Comparison of ENCODE assay signal across 8 mouse cellular contexts in genomic region chr10:7726501-7726812, GRCm38 (mm10). TPM values are rescaled to one million over a fixed set of nuclear protein-coding genes. Genes with fewer than 3 reads are reported as not detected.
DNase-seq lines count a peak whose midpoint lies in the region; ATAC-seq lines count a peak whose summit lies in the region.

No protein-coding gene starts in this region.

- H3K27ac ChIP-seq in embryonic facial prominence, embryonic 11.5 days (replicated peaks; ENCODE audit: low read depth, low read length) = no peak overlapping the region
- H3K27ac ChIP-seq in limb, embryonic 10.5 days = peak overlapping the region; percentile 91

- H3K4me2 ChIP-seq in embryonic facial prominence, embryonic 11.5 days (ENCODE audit: low read depth, low read length) = peak overlapping the region; percentile 67

- no peaks in the 10 kb centered on the region for H3K27me3 ChIP-seq in megakaryocyte, embryonic 14.5 days (replicated peaks)
- no peaks in the 10 kb centered on the region for H3K27me3 ChIP-seq in embryonic facial prominence, embryonic 11.5 days (ENCODE audit: control insufficient read depth, insufficient read depth, low read length)
- H3K27me3 ChIP-seq in limb, embryonic 10.5 days (ENCODE audit: low read depth, poor library complexity, severe bottlenecking) = no peaks in the 10 kb centered on the region
- H3K27me3 ChIP-seq in splenic B cell, adult 2 months (ENCODE audit: control insufficient read depth, insufficient read depth, low read length, poor library complexity, severe bottlenecking) = no peaks in the 10 kb centered on the region

- H3K4me1 ChIP-seq in megakaryocyte, embryonic 14.5 days = peaks cover 49% of the 10 kb centered on the region
- H3K4me1 ChIP-seq in embryonic facial prominence, embryonic 11.5 days (ENCODE audit: control insufficient read depth, insufficient read depth, low read length) = no peaks in the 10 kb centered on the region
- peaks cover 13% of the 10 kb centered on the region for H3K4me1 ChIP-seq in limb, embryonic 10.5 days

- peaks cover 3% of the 10 kb centered on the region for H3K36me3 ChIP-seq in megakaryocyte, embryonic 14.5 days (replicated peaks; ENCODE audit: low read length)
- no peaks in the 10 kb centered on the region for H3K36me3 ChIP-seq in embryonic facial prominence, embryonic 11.5 days (replicated peaks; ENCODE audit: control insufficient read depth, insufficient read depth, low read depth, low read length)
- H3K36me3 ChIP-seq in limb, embryonic 10.5 days = no peaks in the 10 kb centered on the region
- no peaks in the 10 kb centered on the region for H3K36me3 ChIP-seq in splenic B cell, adult 2 months (ENCODE audit: control insufficient read depth, insufficient read depth, low read length, poor library complexity, severe bottlenecking)

- H3K9me3 ChIP-seq in megakaryocyte, embryonic 14.5 days = no peaks in the 10 kb centered on the region
- no peaks in the 10 kb centered on the region for H3K9me3 ChIP-seq in embryonic facial prominence, embryonic 11.5 days (replicated peaks; ENCODE audit: control insufficient read depth, low read length)
- H3K9me3 ChIP-seq in limb, embryonic 10.5 days (replicated peaks) = no peaks in the 10 kb centered on the region

- H3K4me3 ChIP-seq in megakaryocyte, embryonic 14.5 days (replicated peaks) = peak overlapping the region; percentile 94
- H3K4me3 ChIP-seq in embryonic facial prominence, embryonic 11.5 days (ENCODE audit: low read depth, low read length) = peak overlapping the region; percentile 57
- H3K4me3 ChIP-seq in limb, embryonic 10.5 days = peak overlapping the region; percentile 93

- WGBS in embryonic facial prominence, embryonic 11.5 days = 0% methylated on average over 8 of the region's 8 CpGs
- 0% methylated on average over 8 of the region's 8 CpGs for WGBS in limb, embryonic 10.5 days

- DNase-seq in embryonic facial prominence, embryonic 11.5 days (ENCODE audit: low spot score) = peak; percentile 9
- DNase-seq in limb, embryonic 10.5 days (ENCODE audit: low spot score) = no peak
- DNase-seq in splenic B cell, adult 2 months (ENCODE audit: low read depth, low spot score) = peak; percentile 17
- DNase-seq in gastrocnemius, adult 8-10 months (ENCODE audit: low spot score in 2 of 2) = no peak
- no peak for DNase-seq in right cerebral cortex, adult 18-20 months

- no peak for ATAC-seq in megakaryocyte, adult 5-6 weeks (ENCODE audit: poor library complexity, severe bottlenecking)
- no peak for ATAC-seq in embryonic facial prominence, embryonic 11.5 days (replicated peaks; ENCODE audit: insufficient number of reproducible peaks, low FRiP score, low TSS enrichment, low read depth)
- no peak for ATAC-seq in activated CD4-positive, CD25-positive, alpha-beta regulatory T cell, adult 4 months

- peak overlapping the region; percentile 65 for H3K9ac ChIP-seq in embryonic facial prominence, embryonic 11.5 days (replicated peaks; ENCODE audit: low read length)

RNA-seq across cellular contexts. Expression of gene Katna1, which starts 0.7 kb away (rescaled TPM):
- polyA plus RNA-seq in megakaryocyte, embryonic 14.5 days (2012; ENCODE audit: insufficient read depth, low replicate concordance) = 2.1 TPM in 1 of 2 replicates, not detected in the other
- total RNA-seq in megakaryocyte, adult 5-6 weeks (2015) = 68.2 and 90.5 TPM in 2 replicates
- total RNA-seq in megakaryocyte, adult 5-6 weeks (2017) = 48.8 and 59.5 TPM in 2 replicates
- 82.6 and 83.5 TPM in 2 replicates for polyA plus RNA-seq in embryonic facial prominence, embryonic 11.5 days (2014; fragmentation: Nextera tagmentation; extraction: Ambion mirVana)
- 70.2 and 71.5 TPM in 2 replicates for polyA plus RNA-seq in limb, embryonic 10.5 days (2016; fragmentation: Nextera tagmentation; extraction: Ambion mirVana)
- total RNA-seq in gastrocnemius, adult 8-10 months (2022) = 10 to 100 TPM; 11.4 to 13.8 (median 11.9) TPM
- polyA plus RNA-seq in activated CD4-positive, CD25-positive, alpha-beta regulatory T cell, adult 4 months (2017; shearing (Covaris generic)) = 10 to 100 TPM; 77.4 to 78.9 TPM

RNA-seq across cellular contexts. Expression of gene Lats1, which starts 45.4 kb away (rescaled TPM):
- polyA plus RNA-seq in megakaryocyte, embryonic 14.5 days (2012; ENCODE audit: insufficient read depth, low replicate concordance) = 0.89 and 0.95 TPM in 2 replicates
- total RNA-seq in megakaryocyte, adult 5-6 weeks (2015) = 20.1 and 20.2 TPM in 2 replicates
- total RNA-seq in megakaryocyte, adult 5-6 weeks (2017) = 12.6 and 16.4 TPM in 2 replicates
- 9.6 and 11.4 TPM in 2 replicates for polyA plus RNA-seq in embryonic facial prominence, embryonic 11.5 days (2014; fragmentation: Nextera tagmentation; extraction: Ambion mirVana)
- 5.5 and 7.3 TPM in 2 replicates for polyA plus RNA-seq in limb, embryonic 10.5 days (2016; fragmentation: Nextera tagmentation; extraction: Ambion mirVana)
- total RNA-seq in gastrocnemius, adult 8-10 months (2022) = 10 to 100 TPM in 3 of 4 experiments, 1 to 10 TPM in 1; 9.4 to 11.4 (median 10.3) TPM
- polyA plus RNA-seq in activated CD4-positive, CD25-positive, alpha-beta regulatory T cell, adult 4 months (2017; shearing (Covaris generic)) = 1 to 10 TPM; 6.9 to 7.0 TPM

RNA-seq across cellular contexts. Expression of gene Pcmt1, which starts 45.5 kb away (rescaled TPM):
- 15.2 and 46.3 TPM in 2 replicates for polyA plus RNA-seq in megakaryocyte, embryonic 14.5 days (2012; ENCODE audit: insufficient read depth, low replicate concordance)
- 73.3 and 73.6 TPM in 2 replicates for total RNA-seq in megakaryocyte, adult 5-6 weeks (2015)
- total RNA-seq in megakaryocyte, adult 5-6 weeks (2017) = 49.9 and 66.4 TPM in 2 replicates
- polyA plus RNA-seq in embryonic facial prominence, embryonic 11.5 days (2014; fragmentation: Nextera tagmentation; extraction: Ambion mirVana) = 131 and 139 TPM in 2 replicates
- 111 and 115 TPM in 2 replicates for polyA plus RNA-seq in limb, embryonic 10.5 days (2016; fragmentation: Nextera tagmentation; extraction: Ambion mirVana)
- 100 to 1,000 TPM; 111 to 131 (median 116) TPM for total RNA-seq in gastrocnemius, adult 8-10 months (2022)
- 100 to 1,000 TPM; 109 to 123 TPM for polyA plus RNA-seq in activated CD4-positive, CD25-positive, alpha-beta regulatory T cell, adult 4 months (2017; shearing (Covaris generic))

RNA-seq across cellular contexts. Expression of gene Nup43, which starts 59.2 kb away (rescaled TPM):
- polyA plus RNA-seq in megakaryocyte, embryonic 14.5 days (2012; ENCODE audit: insufficient read depth, low replicate concordance) = 0.50 TPM in 1 of 2 replicates, not detected in the other
- total RNA-seq in megakaryocyte, adult 5-6 weeks (2015) = 12.3 and 20.3 TPM in 2 replicates
- total RNA-seq in megakaryocyte, adult 5-6 weeks (2017) = 9.9 and 10.1 TPM in 2 replicates
- 73.5 and 84.4 TPM in 2 replicates for polyA plus RNA-seq in embryonic facial prominence, embryonic 11.5 days (2014; fragmentation: Nextera tagmentation; extraction: Ambion mirVana)
- polyA plus RNA-seq in limb, embryonic 10.5 days (2016; fragmentation: Nextera tagmentation; extraction: Ambion mirVana) = 93.2 and 102 TPM in 2 replicates
- total RNA-seq in gastrocnemius, adult 8-10 months (2022) = 1 to 10 TPM; 5.4 to 6.5 (median 5.7) TPM
- 10 to 100 TPM; 29.1 to 30.2 TPM for polyA plus RNA-seq in activated CD4-positive, CD25-positive, alpha-beta regulatory T cell, adult 4 months (2017; shearing (Covaris generic))

Comparison
In these comparisons a context has a peak if more than half of its experiments do, and no peak if none do; other contexts are left out.
1. DNase-seq: peak in embryonic facial prominence, embryonic 11.5 days (single experiment) and splenic B cell, adult 2 months (single experiment); none in limb, embryonic 10.5 days (single experiment), gastrocnemius, adult 8-10 months (0 of 2) and right cerebral cortex, adult 18-20 months (single experiment).
2. RNA of gene Katna1, which starts 0.7 kb away (polyA plus RNA-seq): 82.6 to 83.5 TPM in embryonic facial prominence, embryonic 11.5 days, 77.4 to 78.9 TPM in activated CD4-positive, CD25-positive, alpha-beta regulatory T cell, adult 4 months and 70.2 to 71.5 TPM in limb, embryonic 10.5 days; 2.1 TPM in megakaryocyte, embryonic 14.5 days; every median in the first group is over 10 times any median in the second.
3. Peak in every context shown above with its lines, with median percentiles within 50 percentile points of each other: H3K4me3 ChIP-seq.